Mouse (Mus musculus): ENCODE measurements around the gene Rrp36.

Rrp36 gene

DNA sequence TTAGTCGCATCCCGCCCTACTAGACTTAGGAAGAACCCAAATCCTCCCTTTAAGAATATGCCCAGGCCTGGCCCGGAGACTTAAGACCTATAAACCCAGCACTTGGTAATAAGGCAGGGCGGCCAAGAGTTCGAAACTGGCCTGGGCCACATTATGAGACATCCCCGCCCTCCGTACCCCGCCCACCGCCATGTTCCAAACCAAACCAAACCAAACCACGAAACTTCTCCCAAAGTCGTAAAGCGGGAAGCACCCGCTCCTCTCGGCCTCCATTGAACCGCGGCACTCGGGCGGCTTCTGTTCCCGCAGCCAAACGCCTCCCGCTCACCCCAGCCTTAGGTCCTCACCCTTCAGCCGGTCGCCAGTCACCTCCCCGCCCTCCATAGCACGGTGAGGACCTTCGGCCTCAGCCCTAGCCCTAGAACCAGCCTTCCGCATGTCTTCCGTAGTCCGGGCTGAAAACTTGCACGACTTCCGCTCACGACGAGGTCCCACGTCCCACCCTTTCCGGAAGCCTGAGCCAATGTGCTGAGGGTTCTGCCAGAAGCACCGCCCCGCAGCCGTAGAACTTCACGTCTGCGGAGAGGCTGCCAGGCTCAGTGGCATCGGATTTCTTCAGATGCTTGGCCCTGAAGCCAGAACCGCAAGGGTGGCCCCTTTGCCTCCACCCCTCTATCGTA lies at the start of gene Rrp36:
TSS of gene Rrp36 (minus strand) at position 503 of the 680 bp plus-strand sequence.
- peak; percentile 89 to 92 for DNase-seq (ENCODE audit: low spot score in 2 of 2)

DNA sequence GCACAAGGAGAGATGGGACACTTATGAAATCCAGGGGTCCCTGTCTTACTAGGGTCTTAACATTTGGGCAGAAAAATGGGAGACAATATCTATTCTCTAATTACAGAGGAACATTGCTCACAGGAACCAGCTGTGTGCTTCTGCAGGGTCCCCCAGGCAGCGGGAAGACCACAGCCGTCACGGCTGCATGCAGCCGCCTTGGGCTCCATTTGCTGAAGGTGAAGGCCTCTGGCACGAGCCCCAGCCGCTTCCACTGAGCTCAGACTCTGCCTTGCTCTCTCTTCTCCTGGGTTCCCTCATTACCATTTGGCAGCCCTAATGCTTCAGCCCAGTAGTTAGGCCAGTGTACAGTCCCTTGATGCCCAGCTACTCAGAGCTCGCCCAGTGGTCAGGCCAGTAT lies 46.9 kb upstream of the Rrp36 start:
- DNase-seq (ENCODE audit: low spot score in 2 of 2), result no peak

DNA sequence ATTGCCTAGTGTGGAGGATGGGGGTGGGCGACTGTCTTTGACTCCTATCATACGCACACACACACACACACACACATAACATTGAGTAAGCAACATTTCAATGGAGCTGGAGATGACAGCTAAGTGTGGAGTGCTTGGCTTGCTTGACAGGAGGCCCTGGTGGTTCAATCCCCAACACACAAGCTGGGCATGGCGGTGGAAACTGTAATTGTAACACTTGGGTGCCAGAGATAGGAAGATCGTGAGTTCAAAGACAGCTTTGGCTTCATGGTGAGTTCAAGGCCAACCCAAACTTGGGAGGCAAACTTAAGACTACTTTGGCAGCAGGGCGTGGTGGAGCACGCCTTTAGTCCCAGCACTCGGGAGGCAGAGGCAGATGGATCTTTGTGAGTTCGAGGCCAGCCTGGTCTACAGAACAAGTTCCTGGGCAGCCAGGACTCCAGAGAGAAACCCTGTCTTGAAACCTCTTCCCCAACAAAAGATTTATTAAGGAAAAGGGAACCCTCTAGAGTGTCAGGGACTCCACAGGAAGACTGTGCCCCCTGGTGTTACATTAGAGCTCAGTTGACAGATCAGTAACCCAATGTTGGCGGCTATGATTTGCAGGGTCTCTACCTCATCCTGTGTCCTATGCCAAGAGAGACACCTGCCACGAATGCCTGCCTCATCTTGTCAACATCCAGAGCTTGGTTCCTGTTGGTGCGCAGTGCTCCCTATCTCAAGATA lies 40.8 kb upstream of the Rrp36 start:
- DNase-seq (ENCODE audit: low spot score in 2 of 2), result no peak

DNA sequence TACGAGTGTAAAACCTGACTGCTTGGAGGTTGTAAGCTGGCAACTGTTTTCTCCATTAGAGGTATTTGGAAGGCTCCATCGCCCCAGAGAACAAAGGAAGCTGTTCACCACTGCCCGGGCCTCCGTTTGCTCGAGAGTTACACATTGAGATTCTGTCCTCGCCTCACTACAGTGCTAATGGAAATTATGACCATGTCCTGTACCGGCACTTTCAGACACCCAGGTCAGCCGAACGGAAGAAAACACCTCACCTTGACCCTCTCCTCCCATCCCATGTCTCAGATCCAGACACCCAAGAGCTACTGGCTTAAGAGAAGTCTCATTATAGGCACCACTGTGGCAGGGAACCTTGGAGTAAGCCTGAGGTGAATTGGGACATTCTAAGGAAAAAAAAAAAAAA lies 39.7 kb upstream of the Rrp36 start:
- DNase-seq (ENCODE audit: low spot score in 2 of 2), result no peak

DNA sequence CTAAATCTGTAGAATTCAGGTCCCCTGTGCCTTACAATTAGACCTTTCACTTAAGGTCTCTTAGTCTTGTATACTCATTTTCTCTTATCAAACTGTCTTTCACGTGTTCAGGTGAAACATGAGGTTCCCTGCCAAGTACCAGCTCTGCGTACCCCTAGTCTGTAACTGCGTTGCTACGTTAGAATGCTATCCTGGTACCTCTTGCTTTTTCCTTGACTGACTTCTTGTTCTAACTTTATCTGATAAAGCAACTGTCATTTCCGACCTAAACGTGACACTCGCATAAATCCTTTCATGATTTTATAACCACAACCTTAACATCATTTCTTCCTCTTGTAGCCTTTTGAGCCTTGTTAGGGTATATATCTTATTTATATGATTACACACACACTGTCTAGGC lies 38.3 kb upstream of the Rrp36 start:
- DNase-seq (ENCODE audit: low spot score in 2 of 2), result no peak

DNA sequence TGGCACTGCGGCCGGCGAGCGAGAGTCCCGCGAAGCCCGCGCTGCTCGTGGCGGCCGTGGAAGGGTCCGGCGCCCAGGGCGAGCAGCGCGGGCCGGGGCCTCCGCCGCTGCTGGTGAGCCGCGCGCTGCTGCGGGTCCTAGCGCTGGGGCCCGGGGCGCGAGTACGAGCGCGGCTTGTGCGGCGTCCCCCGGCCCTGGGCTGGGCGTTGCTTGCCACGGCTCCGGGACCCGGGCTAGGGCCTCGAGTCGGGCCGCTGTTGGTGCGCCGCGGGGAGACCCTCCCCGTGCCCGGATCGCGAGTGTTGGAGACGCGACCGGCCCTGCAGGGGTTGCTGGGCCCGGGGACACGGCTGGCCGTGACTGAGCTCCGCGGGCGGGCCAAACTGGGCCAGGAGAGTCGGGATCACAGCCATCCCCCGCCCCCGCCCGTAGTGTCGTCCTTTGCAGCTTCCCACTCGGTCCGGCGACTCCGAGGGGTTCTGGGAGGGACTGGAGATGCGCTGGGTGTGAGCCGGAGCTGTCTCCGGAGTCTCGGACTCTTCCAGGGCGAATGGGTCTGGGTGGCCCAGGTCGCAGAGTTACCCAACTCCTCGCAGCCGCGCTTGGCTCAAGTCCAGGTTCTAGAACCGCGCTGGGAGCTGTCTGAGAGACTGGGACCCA lies 37.6 kb upstream of the Rrp36 start:
- peak; percentile 17 to 28 for DNase-seq (ENCODE audit: low spot score in 2 of 2)

DNA sequence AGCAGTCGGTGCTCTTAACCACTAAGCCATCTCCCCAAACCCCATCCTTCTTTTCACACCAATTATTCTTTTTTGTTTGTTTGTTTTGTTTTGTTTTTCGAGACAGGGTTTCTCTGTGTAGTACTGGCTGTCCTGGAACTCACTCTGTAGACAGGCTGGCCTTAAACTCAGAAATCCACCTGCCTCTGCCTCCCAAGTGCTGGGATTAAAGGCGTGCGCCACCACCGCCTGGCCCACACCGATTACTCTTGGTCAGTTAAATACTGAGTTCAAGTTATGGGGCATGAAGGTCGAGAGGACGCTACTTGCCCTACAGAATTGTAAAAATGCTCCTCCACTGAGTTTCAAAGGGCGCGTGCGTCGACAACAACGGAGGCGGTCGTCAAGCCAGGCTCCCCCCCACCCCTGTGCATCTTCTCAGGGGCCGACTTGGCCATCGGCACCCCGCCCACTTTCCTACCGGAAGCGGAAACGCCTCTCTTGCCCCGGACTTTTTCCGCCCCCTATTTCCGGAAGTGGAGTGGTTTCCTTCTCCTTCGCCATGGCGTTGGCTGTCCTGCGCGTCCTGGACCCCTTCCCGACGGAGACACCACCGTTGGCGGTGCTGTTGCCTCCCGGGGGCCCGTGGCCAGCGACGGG lies 36.9 kb upstream of the Rrp36 start, which contains the start of gene Pex6:
TSS of gene Pex6 (plus strand) at position 505 of the 639 bp plus-strand sequence.
- DNase-seq (ENCODE audit: low spot score in 2 of 2), result peak; percentile 92 to 93

DNA sequence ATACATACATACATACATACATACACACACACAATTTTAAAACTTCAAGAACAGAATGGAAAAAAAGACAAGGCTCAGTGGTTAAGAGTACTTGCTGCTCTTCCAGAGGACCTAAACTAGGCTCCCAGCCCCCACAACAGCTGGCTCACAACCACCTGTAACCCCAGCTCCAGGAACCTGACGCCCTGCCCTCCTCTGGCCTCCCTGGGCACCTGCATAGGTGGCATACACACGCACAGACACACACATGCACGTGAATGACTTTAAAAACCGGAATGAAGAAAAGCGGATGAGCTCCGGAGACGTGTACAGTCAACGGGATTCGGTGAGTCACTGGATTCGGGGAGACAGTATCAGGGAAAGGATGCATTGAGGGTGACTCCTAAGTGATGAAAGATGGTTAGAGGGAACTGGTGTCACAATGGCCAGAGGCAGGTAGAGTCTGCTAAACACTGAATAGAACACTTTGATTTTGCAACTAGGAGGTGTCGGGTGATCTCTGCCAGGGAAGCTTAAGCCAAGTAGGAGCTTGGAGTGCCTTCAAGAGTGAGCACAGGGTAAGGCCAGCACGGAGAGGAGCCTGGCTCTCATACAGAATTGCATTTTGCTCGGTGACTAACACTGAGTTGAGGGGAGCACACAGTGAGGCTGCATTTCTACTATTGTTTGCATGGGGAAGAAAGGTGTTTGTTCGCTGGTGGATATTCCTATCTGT lies 32.4 kb upstream of the Rrp36 start:
- no peak for DNase-seq (ENCODE audit: low spot score in 2 of 2)

DNA sequence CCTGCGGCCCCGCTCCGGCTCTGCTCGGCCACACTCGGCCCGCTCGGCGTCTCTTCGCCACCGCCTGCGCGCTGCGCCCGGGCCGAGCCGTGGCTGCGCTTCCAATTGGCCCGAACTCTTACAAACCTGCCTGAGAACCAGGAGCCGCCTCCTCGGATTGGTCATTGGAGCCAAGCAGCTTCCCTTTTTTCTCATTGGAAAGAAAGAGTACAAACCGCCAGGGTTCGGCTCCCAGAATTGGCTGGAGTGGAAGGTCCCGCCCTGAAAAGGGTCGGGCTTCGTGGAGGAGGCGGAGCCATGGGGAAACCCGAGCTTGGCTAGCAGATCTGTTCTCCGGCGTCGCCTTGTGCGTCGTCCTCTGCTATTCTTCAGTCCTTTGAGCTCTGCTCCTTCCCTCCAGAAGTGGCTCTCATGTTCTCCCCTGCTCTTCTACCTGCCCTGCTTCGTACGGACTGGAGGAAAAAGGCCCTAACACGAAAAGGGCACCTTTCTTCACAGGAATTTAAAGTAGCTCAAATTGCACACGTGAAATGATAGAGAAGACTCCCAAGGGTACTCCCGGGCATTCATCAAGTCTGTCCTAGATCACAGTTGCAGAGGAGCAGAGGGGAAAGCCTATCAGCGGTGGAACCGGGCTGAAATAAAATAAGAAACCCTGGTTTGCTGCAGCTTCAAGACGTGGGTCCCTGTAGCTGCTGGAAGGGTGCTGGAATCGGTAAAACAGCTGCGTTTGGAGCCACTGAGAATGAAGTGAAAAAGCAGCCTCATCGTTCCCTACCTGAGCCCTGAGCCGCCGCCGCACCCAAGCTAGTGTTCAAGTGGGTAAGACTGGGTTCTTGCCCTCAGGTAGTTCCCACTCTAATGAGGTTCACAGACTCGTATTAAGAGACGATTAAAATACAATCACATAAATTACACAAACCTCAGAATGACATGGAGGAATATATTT lies 31.0 kb upstream of the Rrp36 start, which contains the start of gene Ppp2r5d:
TSS of gene Ppp2r5d (minus strand) at position 225 of the 949 bp plus-strand sequence.
- DNase-seq (ENCODE audit: low spot score in 2 of 2), result peak; percentile 95 to 98

DNA sequence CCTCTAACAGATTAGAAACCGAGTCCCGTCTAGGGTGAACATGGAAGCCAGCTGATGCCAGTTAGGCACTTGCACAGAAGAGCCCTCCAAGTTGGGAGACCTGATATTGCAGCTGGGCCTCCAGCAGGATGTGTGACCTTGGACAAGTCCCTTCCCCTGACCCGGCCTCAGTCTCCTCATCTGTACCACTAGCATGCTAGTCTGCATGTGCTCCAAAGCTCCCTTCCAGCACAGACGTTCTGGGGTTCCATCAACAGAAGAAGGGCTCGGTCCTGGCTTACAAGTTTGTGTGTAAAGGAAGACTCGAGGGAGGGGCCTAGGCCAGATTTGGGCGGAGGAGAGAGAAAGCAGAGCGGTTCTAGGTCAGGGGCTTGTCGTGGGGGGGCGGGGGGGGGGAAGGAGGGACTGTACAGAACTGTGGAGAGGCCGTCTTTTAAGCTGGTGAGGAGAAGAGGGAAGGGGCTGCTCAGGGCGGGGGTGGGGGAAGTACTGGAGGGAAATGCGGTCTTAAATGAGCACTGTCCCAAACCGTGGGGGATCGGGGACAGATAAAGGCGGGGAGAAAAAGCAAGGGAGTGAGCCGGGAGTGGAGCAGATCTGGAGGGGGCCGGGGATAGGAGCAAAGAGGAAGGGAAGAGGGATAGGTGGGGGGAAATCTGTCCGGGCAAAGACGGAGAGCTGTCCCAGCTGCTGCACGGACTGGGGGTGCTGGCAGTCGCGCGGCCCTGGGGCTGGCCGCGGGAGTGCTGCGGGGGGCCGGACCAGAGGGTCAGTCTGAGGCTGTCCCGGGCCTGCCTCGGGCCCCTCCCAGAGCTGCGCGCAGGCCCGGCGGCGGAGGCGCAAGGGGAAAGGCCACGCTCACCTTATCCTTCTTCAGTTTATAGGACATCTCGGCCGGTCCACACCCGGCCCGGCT lies 30.1 kb upstream of the Rrp36 start:
- no peak for DNase-seq (ENCODE audit: low spot score in 2 of 2)

DNA sequence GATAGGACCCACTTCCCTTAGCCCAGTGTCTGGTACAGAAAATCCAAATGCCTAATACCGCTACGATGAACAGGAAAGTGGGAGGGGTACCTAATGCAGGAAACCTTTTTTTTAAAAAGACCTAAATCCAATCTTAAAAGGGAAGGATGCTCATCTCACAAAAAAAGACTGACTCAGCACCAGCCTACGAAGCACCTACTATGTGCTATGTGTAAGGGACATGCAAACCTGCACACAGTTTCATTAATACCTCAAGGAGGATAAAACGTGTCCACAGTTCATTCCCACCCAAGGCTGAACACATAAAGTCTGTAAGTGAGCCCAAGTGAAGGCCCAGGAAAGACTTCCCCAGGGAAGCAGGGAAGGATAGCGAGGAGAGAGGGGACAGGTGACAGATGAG lies 28.4 kb upstream of the Rrp36 start:
- DNase-seq (ENCODE audit: low spot score in 2 of 2), result no peak

DNA sequence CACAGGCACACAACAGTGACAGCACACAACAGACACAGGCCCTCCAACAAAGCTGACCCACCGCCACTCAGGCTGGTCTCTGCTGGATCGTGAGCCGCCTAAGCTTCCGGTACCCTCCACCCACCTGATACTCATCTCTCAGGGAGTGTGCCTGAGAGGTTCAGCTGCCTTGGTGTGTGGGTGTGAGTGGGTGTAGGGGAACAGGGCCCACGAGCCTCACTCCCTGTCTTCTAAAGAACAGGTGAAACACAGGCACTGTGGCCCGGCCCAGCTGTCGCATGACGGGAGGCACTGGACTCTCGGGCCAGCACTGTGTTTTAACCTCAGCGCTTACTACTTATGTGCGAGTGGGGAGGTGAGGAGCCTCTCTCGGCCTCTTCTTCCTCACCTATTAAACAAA lies 27.9 kb upstream of the Rrp36 start:
- peak in 1 of 2 experiments; percentile 36 for DNase-seq (ENCODE audit: low spot score in 2 of 2)

DNA sequence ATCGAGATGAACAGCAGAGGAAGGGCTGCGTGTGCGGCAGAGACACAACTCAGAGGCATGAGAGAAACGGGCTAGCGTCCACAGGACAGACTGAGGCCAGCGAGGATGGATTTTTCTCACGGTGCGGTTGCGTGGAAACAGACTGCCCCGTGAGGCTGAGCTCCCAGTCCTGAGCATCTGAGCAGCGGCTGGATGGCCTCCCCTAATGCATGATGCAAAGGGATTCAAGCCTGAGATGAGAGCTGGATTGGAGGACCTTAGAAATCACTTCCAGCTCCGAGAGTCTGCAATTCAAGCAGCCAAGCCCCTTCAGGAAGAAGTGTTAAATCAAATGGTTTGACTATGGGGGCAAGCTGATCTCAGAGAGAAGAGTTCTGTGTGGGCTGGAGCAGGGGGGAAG lies 27.3 kb upstream of the Rrp36 start:
- no peak for DNase-seq (ENCODE audit: low spot score in 2 of 2)

DNA sequence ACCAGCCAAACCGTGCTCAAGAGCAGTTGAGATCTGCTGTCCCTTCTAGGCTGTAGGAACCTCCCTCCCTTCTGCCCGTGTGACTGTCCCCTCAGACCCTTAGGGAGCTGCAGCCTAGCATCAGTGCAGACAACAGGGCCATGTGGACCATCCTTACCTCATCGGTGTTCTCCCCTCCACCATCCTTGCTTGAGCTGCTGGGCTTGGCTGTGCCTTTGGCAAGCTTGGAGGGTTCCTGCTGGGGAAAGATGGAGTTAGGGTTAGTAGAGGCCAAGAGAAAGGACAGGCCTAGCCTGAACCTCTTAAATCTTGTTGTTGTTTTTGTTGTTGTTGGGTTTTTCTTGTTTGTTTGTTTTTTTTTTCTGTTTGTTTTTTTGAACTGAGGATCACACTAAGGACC lies 25.8 kb upstream of the Rrp36 start:
- no peak for DNase-seq (ENCODE audit: low spot score in 2 of 2)

DNA sequence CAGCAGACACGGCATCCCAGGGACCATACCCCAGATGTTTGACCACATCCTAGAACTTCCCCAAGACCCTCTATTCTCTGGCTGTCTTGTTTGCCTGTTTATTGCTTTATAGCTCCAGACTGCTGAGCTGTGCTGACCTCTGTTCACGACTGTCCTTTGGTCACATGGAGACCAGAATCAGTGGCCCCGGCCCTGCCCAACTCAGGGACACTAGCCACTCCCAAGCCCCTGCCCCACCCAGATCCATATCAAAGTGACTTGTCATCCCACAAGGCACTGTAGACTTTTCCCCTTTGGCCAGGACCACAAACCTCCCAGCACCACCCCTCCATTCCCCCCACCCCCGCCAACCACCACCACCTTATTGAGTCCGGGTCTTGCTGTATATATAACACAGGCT lies 25.1 kb upstream of the Rrp36 start:
- DNase-seq (ENCODE audit: low spot score in 2 of 2), result no peak

DNA sequence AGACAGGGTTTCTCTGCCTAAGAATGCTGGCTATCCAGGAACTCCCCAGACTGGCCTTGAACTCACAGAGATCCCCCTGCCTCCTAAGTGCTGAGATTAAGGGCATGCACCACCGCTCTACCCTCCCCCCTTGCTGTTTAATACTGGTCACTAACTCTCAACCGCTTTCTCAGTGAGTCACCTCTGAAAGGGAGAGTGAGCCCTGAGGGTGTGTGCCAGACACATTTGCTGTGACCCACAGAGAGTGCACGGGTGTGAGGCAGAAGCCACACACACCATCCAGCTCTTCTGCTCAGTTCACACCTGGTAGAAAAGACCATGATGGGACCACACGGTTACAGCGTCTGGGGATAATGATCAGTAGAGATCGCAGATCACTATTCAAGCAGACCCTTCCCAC lies 24.4 kb upstream of the Rrp36 start:
- no peak for DNase-seq (ENCODE audit: low spot score in 2 of 2)

DNA sequence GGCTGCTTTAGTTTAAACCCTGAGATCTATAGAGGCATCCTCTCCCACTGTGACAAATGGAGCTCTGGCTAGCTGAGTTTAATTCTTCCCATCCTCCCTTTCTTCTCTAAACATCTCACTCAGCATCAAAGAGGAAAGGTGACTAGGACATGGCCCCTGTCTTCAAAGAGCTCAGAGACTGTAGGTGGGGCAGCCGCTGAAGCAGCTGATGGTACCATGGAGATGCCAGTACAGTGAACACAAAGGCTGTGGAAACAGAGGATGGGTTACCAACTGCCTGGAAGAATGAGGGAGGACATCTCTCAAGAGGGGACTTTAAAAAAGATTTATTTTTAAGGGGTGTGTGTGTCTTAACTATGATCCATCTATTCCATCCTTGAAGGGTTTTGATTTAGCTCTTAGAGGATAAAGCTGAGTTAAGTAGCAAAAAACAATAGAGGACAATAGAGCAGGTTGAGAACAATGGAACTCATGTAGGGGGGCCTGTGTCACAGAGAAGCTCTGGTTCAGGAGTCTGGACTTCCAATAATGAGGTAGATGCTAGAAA lies 20.4 kb upstream of the Rrp36 start:
- DNase-seq (ENCODE audit: low spot score in 2 of 2), result no peak

DNA sequence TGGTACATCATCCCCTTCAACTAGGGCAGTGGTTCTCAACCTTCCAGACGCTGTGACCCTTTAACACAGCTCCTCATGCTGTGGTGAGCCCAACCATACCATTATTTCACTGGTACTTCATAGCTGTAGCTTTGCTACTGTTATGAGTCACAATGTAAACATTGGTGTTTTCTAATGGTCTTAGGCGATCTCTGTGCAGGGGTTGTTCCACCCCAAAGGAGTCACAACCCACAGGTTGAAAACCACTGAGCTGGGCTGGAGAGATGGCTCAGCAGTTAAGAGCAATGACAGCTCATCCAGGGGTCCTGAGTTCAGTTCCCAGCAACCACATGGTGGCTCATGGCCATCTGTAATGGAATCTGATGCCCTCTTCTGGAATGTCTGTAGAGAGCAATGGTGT lies 17.2 kb upstream of the Rrp36 start:
- no peak for DNase-seq (ENCODE audit: low spot score in 2 of 2)

DNA sequence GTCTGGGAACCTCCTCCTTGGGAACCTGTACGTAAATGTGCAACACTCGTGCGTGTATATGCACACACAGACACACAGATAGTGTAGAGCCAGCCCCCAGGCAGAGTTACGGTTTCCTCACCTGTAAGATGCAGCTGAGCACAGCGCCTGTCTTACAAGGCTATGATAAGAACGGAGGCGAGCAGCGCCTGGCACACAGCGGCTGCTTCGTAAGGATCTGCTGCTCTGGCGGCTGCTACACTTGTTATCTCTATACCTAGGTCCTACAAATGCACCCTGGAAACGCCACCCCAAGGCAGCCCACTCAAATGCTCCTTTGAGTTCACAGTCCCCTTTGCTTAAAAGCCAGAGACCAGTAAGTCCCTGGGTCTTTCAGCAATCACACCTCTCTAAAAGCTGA lies 16.5 kb upstream of the Rrp36 start:
- DNase-seq (ENCODE audit: low spot score in 2 of 2), result no peak
